Mouse (Mus musculus) Patski (cell line): ENCODE results near the gene Gm38431. TPM values are rescaled to one million over a fixed set of nuclear protein-coding genes. Genes with fewer than 3 reads are reported as not detected.

Experiments
- ATAC-seq: fragments of 100-300 bp; one replicate; pipeline ENCODE4 v1.8.0; 2021
- CTCF ChIA-PET: fragments of 350-600 bp; sonication (Branson Sonifier 250); formaldehyde crosslinking; loops from one replicate; lab custom pipeline; 2022; ENCODE audit warnings: inconsistent platforms; lab: Charles Lee
- POLR2A ChIA-PET: fragments of 350-600 bp; sonication (Branson Sonifier 250); formaldehyde crosslinking; loops from one replicate; lab custom pipeline; 2022; ENCODE audit warnings: antibody characterized with exemption, inconsistent platforms; lab: Charles Lee
- DNase-seq: peaks from one replicate; pipeline ENCODE4 v3.0.0-alpha.2; 2011; ENCODE audit warnings: low read depth, low spot score
- H3K27me3 ChIP-seq: fragments of 371-371 bp; one replicate; pipeline ENCODE4 v1.5.1; 2021
- CTCF ChIP-seq: fragments of 100-300 bp; IDR thresholded peaks from one replicate; pipeline ENCODE4 v1.5.1; 2021
- in situ Hi-C: fragments of 300-500 bp; cut with MboI; formaldehyde crosslinking; loops from 3 replicates; pipeline ENCODE4 v1.11.1; 2018; ENCODE audit warnings: low pct_unique_long_range_greater_than_20kb, mixed read lengths
- polyA plus RNA-seq: library from polyadenylated mRNA; unstranded; gene quantifications from one replicate; pipeline ENCODE4 v1.2.3, GENCODE M21; 2021

Gm38431 gene
- polyA plus RNA-seq, 1 experiment from 2014 or later: 1.2 TPM

DNA sequence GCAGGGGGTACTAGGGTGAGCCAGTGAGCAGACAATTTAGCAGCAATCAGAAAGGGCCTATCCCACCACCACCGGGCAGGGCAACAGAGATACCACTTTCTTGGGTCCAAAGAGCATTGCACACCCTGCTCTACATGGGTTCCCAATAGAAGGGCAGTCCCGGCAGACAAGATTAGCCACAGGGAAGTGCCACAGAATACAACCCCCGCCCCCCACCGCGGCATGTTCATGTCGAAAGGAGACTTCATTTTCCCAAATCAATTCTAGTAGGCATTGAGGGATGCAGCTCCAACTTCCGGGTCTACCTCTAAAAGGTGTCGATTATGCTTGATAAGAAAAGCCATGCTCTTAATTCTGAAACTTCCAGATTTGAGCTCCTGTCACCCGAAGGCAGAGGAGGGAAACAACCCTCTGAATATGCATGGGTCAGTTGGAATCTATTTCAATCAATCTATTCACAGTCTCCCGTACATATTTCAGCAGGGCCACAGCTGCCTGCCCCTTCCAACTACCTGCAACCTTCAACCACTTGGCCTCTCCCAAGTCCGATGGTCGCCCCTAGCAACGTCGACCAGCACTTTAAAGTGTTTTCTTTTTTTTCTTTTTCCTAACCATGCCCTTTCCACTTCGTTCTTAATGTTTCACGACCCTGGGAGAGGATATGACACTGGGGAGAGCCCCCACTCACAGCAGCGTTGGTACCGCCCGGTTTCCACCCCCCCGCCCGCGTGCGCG, 658 bp downstream of the Gm38431 start:
- in situ Hi-C loops: no loop called here
- POLR2A ChIA-PET: interaction anchor here (0.8 to 1.2 kb wide), 2 partner anchors 15 to 40 kb away, joined by 4 to 6 read pairs; partner anchors contain the start of gene Tyk2
- TF ChIP-seq CTCF: no peak
- ATAC-seq (peak; percentile 18), DNase-seq (no peak)
- H3K27me3 ChIP-seq: no peaks in the 10 kb centered on the region
- CTCF ChIA-PET: interaction anchor here (1.0 kb wide), 1 partner anchor 18 kb away, joined by 3 read pairs; no protein-coding TSS in a partner anchor

DNA sequence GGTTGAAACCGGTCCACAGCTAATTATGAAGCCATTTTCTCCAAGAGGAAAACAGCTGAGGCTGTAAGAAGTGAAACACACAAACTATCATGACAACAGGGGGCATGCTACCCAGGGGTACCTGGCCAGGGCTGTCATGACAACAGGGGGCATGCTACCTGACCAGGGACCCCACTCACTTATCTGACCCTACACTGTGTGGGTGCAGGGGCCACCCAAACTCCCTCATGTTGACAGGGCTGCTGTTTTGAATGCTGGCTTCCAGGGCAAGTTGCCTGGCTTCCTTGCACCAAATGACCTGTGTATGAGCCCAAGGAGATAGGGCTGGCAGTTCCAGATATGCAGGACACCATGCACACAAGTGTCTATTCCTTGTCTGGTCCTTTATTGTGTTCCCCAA, 1.3 kb downstream of the Gm38431 start:
- ATAC-seq (no peak), DNase-seq (no peak)
- no peaks in the 10 kb centered on the region for H3K27me3 ChIP-seq
- no peak for TF ChIP-seq CTCF
- POLR2A ChIA-PET: interaction anchor here (0.6 to 0.8 kb wide), 2 partner anchors 13 to 15 kb away, joined by 4 to 6 read pairs; no protein-coding TSS in a partner anchor
- in situ Hi-C loops: no loop called here
- CTCF ChIA-PET: interaction anchor here (1.0 kb wide), 1 partner anchor 32 kb away, joined by 3 read pairs; no protein-coding TSS in a partner anchor

DNA sequence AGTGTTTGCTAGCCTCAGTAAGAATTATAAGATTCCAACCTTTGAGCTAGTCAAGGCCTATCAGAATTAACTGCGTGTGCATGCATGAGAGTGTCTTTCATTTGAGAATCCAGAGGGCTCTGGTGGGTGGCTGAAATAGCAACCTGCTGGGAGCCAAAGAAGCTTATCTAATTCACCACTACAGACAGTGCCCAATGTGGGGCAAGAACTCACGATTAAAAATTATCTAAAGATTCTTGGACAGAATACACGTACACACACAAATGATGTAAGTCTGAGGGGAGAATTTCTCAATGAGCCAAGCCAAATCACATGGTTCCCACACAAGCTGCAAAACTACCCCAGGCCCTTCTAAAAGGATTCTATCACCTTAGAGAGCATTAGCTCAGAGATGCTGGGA, 8.5 kb downstream of the Gm38431 start:
- H3K27me3 ChIP-seq: no peaks in the 10 kb centered on the region
- ATAC-seq (no peak), DNase-seq (no peak)
- POLR2A ChIA-PET: interaction anchor here (1.7 kb wide), 1 partner anchor 10 kb away, joined by 7 read pairs; the partner anchor contains the start of genes Fdx1l and Gm49373
- no peak for TF ChIP-seq CTCF
- in situ Hi-C loops: no loop called here
- CTCF ChIA-PET: no interaction called here

DNA sequence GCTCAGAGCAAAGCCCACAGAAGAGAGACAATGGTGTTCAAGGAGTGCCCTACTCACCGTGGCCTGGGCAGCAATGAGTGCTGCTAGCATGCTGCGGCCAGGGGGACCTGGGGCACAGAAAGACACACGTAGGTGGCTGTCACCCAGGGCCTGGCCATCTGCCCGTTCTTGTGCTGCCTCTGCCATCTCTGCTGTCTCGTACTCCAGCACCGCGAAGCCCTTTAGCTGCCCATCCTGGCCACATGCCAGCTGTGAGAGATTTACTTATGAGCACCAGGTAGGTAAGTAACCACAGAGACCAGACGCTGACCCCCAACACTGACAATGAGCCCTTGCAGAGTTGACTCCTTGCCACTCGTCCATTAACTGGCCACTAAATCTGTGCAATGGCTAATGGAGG, 10.7 kb downstream of the Gm38431 start:
- no peak for TF ChIP-seq CTCF
- POLR2A ChIA-PET: interaction anchor here (1.3 kb wide), 1 partner anchor 13 kb away, joined by 6 read pairs; no protein-coding TSS in a partner anchor
- ATAC-seq (no peak), DNase-seq (no peak)
- CTCF ChIA-PET: no interaction called here
- in situ Hi-C loops: no loop called here
- no peaks in the 10 kb centered on the region for H3K27me3 ChIP-seq

DNA sequence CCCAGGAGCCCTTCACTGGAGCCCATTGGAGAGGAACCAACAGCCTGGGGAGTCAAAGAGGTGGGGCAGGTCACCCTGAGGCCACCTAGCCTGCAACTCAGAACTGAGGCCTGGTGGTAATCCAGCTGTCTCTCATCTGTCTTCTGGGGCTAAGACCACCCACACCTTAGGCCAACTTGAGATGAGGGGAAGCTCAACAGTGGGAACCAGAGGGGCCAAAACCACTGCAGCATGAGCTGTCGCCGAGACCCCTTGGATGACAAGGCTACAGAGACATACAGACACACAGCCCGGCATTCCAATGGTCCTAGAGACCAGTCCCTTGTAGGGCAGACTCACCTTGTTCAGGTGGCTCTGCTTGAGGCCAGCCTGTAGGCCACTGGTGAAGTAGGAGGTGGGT, 16.2 kb downstream of the Gm38431 start:
- in situ Hi-C loops: no loop called here
- TF ChIP-seq CTCF: no peak
- ChIA-PET CTCF (no interaction called here), POLR2A (interaction anchor here (1.0 kb wide), 1 partner anchor 15 kb away, joined by 4 read pairs; no protein-coding TSS in a partner anchor)
- H3K27me3 ChIP-seq: no peaks in the 10 kb centered on the region
- no peak for DNase-seq
- no peak for ATAC-seq

DNA sequence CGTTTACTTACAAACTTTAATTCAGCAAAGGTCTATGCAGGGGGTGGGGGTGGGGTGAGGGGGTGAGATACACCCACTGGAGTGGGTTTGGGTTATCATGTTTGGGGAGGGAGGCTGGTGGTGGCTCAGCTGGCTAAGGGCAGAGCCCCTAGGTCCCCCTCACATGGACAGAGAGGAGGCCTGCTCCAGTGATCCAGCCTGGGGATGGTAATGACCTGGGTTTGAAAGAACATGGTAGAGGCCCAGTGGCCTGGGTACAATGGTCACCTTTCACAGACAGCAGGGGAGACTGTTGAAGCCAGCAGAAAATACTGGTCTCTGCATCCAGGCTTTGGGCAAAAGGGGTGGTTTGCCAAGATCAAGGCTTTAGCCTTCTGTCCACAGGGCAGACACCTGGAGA, 17.6 kb downstream of the Gm38431 start:
- DNase-seq: no peak
- H3K27me3 ChIP-seq: no peaks in the 10 kb centered on the region
- no peak for ATAC-seq
- in situ Hi-C loops: loop anchor here (5.0 kb wide), 1 partner anchor 42 kb away; the partner anchor contains the start of gene Icam5
- TF ChIP-seq CTCF: no peak
- ChIA-PET POLR2A (interaction anchor here (0.6 to 1.4 kb wide), 2 partner anchors 9 to 39 kb away, joined by 4 to 7 read pairs; no protein-coding TSS in a partner anchor), CTCF (interaction anchor here (1.5 to 2.0 kb wide), 2 partner anchors 18 to 43 kb away, joined by 4 to 6 read pairs; no protein-coding TSS in a partner anchor)

DNA sequence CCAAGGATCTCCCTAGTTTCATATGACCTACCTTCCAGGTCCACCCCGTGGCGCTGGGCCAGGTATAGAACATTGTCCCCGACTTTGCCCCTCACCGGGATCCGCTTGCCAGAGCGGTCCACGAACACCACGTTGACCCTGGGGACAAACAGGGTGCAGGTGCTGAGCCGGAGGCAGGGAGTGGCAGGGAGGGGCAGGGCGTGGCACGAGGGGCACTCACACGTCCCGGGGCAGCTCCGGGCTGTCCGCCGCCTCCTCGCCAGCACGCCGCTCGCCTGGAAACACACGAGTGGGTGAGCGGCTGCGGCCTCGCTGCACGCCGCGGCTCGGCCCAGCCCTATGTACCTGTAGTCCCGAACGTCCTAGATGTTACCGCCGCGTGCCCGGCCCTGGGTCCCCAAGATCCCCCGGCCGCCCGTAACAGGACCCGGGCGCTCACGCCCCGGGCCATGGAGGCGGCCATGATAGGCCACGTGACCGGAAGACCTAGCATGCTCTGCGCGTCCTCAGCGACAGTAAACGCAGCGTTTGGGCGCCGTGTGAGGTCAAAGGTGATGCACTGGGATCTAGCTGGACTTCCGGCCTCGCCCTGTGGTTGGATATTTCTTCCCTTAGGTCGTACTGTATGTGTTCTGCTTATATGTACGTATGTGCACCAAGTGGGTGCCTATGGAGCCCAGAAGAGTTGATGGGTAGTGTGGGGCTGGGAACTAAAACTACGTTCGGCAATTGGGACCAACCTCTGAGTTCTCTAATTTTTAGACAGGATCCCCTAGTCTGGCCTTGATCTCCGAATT, 18.6 kb downstream of the Gm38431 start, which contains the start of the genes Gm49373 and Fdx1l:
Gene Gm49373 (minus strand): TSS at position 53 of the 797 bp plus-strand sequence.
Gene Fdx1l (minus strand): TSS at position 571 of the 797 bp plus-strand sequence.
- ChIA-PET CTCF (interaction anchor here (1.5 to 2.0 kb wide), 3 partner anchors 19 to 64 kb away, joined by 4 to 7 read pairs (median 6); no protein-coding TSS in a partner anchor), POLR2A (interaction anchor here (0.6 to 1.4 kb wide), 2 partner anchors 10 to 40 kb away, joined by 4 to 7 read pairs; no protein-coding TSS in a partner anchor)
- no peak for DNase-seq
- in situ Hi-C loops: loop anchor here (5.0 kb wide), 1 partner anchor 41 kb away; the partner anchor contains the start of gene Icam5
- ATAC-seq: peak; percentile 72
- no peaks in the 10 kb centered on the region for H3K27me3 ChIP-seq
- no peak for TF ChIP-seq CTCF

DNA sequence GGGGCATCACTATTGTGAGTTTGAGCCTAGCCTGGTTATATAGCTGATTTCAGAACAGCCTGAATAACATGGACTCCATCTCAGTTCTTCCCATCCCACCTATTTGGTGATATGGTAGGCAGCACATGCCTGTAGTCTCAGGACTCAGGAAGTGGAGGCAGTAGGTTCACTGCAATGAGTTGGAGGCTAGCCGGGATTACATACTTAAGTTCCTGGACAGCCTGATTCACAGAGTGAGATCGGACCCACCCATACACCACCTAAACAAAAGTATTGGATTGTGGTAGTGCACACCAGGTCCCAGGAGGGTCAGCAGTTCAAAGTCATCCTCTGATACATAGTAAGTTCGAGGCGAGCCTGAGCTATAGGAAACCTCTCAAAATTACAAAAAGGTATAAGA, 19.2 kb downstream of the Gm38431 start:
- POLR2A ChIA-PET: interaction anchor here (1.4 kb wide), 1 partner anchor 10 kb away, joined by 7 read pairs; no protein-coding TSS in a partner anchor
- no peak for DNase-seq
- in situ Hi-C loops: loop anchor here (5.0 kb wide), 1 partner anchor 40 kb away; the partner anchor contains the start of gene Icam5

DNA sequence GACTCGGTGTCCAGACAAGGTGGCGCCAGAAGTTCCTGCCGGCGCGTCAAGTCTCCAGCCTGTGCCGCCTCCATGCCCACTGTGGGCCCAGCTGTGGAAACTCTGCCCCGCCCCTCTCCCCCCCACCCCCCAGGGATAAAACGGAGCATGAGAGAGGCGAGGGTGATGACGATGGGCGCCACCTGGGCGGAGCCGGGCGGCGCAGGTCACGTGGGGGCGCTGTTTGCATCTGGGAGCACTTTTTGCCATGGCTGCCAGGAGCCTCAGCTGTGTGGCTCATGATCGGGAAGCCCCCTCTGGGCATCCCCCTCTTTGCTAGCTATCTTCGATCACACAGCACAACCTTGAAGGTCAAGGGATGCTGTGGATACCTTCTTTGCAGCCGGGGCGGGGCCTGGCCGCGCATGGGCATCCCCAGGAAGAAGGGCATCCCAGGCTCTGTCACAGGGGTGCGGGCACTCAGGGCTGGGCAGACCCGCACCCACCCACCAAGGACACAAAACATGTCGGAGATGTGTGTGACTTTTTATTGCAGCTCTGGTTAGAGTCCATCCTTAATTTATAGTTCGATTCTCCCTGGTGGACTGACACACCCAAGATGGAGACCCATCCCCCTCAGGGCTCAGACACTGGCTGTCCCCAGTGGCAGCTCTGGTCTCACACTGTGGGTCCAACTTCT, 24.7 kb downstream of the Gm38431 start, which contains the start of gene Zglp1:
Gene Zglp1 (minus strand): TSS at position 88 of the 679 bp plus-strand sequence.
- in situ Hi-C loops: no loop called here
- no peaks in the 10 kb centered on the region for H3K27me3 ChIP-seq
- no peak for ATAC-seq
- ChIA-PET CTCF (no interaction called here), POLR2A (interaction anchor here (1.0 kb wide), 1 partner anchor 14 kb away, joined by 6 read pairs; no protein-coding TSS in a partner anchor)
- TF ChIP-seq CTCF: no peak
- DNase-seq: no peak

More for the DNA sequence above, 19.2 kb downstream of the Gm38431 start:
- CTCF ChIA-PET: interaction anchor here (1.5 to 2.0 kb wide), 3 partner anchors 12 to 64 kb away, joined by 4 to 7 read pairs (median 6); no protein-coding TSS in a partner anchor
- TF ChIP-seq CTCF: no peak
- H3K27me3 ChIP-seq: no peaks in the 10 kb centered on the region
- peak; percentile 17 for ATAC-seq
